Mouse (Mus musculus) effector memory CD4-positive, alpha-beta T cell, adult 5 months (primary cell): ENCODE data around the gene Ptpdc1. TPM values are rescaled to one million over a fixed set of nuclear protein-coding genes. Genes with fewer than 3 reads are reported as not detected.

ENCODE experiments used
- polyA plus RNA-seq: library from polyadenylated mRNA; unstranded; fragments of 100-300 nt; shearing (Covaris generic); gene quantifications from one replicate; pipeline ENCODE4 v1.2.1, GENCODE M21; 2017

Ptpdc1 gene
- 4.1 TPM for polyA plus RNA-seq

GRCm38 (mm10) chr13:48625433-48626184 is at the start of gene Ptpdc1:
Ptpdc1 (minus strand) TSS chr13:48625664.

DNA sequence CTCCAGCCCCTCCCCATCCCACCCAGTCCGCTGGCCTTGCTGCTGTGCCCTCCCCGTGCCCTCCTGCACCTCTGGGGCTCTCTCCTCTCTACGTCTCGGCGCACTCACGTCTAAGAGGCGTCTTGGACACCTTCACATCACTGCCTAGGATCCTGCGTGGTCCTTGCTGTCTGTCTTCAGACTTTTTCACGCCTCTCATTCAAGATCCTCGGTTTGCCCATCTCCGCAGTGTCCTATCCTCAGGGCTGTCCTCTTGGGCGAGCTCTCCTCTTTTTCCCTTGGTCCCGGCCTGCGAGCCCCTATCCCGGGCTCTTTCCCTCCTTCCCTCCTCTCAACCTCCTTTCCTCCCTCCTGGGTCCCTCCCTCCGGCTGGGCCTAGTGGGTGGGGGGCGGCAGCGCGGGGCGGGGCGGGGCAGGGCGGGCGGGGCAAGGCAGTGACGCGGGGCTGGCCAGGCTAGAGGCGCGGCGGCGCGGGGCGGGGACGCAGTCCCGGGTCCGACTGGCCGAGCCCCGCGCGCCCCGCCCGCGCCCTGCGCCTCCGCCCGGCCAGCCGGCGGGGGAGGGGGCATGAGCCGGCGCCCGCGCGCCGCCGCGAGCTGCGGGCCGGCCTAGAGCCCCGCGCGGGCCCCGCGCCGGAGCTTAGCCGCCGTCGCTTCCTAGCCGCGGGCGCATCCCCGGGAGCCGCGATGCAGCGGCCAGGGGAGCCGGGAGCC is 37.1 kb upstream of the Ptpdc1 start, which contains the start of gene Barx1:
Barx1 (plus strand) TSS at position 568 of the 713 bp plus-strand sequence.

Other genes with a start within 250 kb of the Ptpdc1 start
- 15.2 TPM for gene Zfp169, start 112.2 kb downstream of the Ptpdc1 start, polyA plus RNA-seq
- 4.9 TPM for gene A830005F24Rik, start 112.1 kb downstream of the Ptpdc1 start, polyA plus RNA-seq
- gene Barx1, start 37.3 kb upstream of the Ptpdc1 start, polyA plus RNA-seq = not detected
- 21.8 TPM for gene Phf2, start 245.5 kb upstream of the Ptpdc1 start, polyA plus RNA-seq